Mouse (Mus musculus) limb, embryonic 15.5 days (tissue): Measurements from ENCODE around the gene Alg5. TPM values are rescaled to one million over a fixed set of nuclear protein-coding genes. Genes with fewer than 3 reads are reported as not detected.
"Not testable (repeated sequence)": the region's sequence is repeated elsewhere in the genome, so short reads cannot be mapped to it uniquely, and the experiment has no call there.

Experiments used
- ATAC-seq: fragments of 200-750 bp; cut with Nextera tagmentation; 2 replicates; pipeline ENCODE4 v1.8.0; 2017; ENCODE audit warnings: low read depth, moderate TSS enrichment; ENCODE audit not compliant: insufficient number of reproducible peaks, low FRiP score, low TSS enrichment
- H3K27ac ChIP-seq: fragments of 300-500 bp; sonication (generic); 2 replicates; pipeline ENCODE4 v1.5.1; 2015; ENCODE audit warnings: moderate library complexity, mild to moderate bottlenecking, inconsistent platforms
- H3K27me3 ChIP-seq: fragments of 300-500 bp; sonication (generic); 2 replicates; pipeline ENCODE4 v1.6.1; 2015; ENCODE audit warnings: inconsistent platforms
- H3K36me3 ChIP-seq: fragments of 300-500 bp; sonication (generic); 2 replicates; pipeline ENCODE4 v1.6.1; 2015; ENCODE audit warnings: inconsistent platforms
- H3K4me1 ChIP-seq: fragments of 300-500 bp; sonication (generic); 2 replicates; pipeline ENCODE4 v1.6.1; 2015; ENCODE audit warnings: inconsistent platforms
- H3K4me2 ChIP-seq: fragments of 300-500 bp; sonication (generic); 2 replicates; pipeline ENCODE4 v1.6.1; 2015; ENCODE audit warnings: mild to moderate bottlenecking, inconsistent platforms
- H3K4me3 ChIP-seq: fragments of 300-500 bp; sonication (generic); 2 replicates; pipeline ENCODE4 v1.5.1; 2015; ENCODE audit warnings: mild to moderate bottlenecking, inconsistent platforms
- H3K9ac ChIP-seq: fragments of 300-500 bp; sonication (generic); 2 replicates; pipeline ENCODE4 v1.6.1; 2015; ENCODE audit warnings: inconsistent platforms
- H3K9me3 ChIP-seq: fragments of 300-500 bp; sonication (generic); 2 replicates; pipeline ENCODE4 v1.6.1; 2016; ENCODE audit warnings: inconsistent platforms
- WGBS: fragments of 180-500 bp; shearing (Covaris S2); methylation state at CpG from one replicate; pipeline ENCODE4 v1.1.7; 2015; 5-methylcytosine and 5-hydroxymethylcytosine counted together
- polyA plus RNA-seq: library from polyadenylated mRNA; unstranded; fragments of >200 nt; fragmentation: Nextera tagmentation; extraction: Ambion mirVana; gene quantifications from 2 replicates; pipeline ENCODE4 v1.2.1, GENCODE M21; 2015

Alg5 gene
- polyA plus RNA-seq, 1 experiment from 2014 or later, result 61.9 TPM

DNA sequence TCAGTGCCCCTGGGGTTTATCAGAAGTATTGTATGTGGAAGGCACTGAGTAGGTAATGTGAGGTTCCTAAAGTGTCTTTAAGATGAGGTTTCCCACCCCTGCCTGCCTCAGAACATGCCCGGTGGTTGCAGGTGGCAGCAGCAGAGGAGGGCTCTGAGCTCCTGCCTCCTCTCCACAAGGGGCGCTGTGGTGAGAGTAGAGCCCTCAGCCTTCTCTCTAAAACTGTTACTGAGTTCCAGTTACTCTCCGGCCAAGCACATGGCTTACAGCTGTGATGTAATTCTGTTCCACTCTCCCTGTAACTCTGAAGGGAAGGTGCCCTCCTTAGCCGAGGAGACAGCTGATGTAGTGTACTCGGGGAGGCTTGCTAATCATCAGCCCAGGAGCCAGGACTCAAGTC, 10.5 kb downstream of the Alg5 start:
- Histone ChIP-seq H3K36me3 (peaks cover 98% of the 10 kb centered on the region), H3K27me3 (no peaks in the 10 kb centered on the region), H3K4me2 (no peak overlapping the region), H3K9ac (no peak overlapping the region), H3K27ac (no peak overlapping the region), H3K4me3 (no peak overlapping the region), H3K9me3 (no peaks in the 10 kb centered on the region), H3K4me1 (no peaks in the 10 kb centered on the region)
- no peak for ATAC-seq
- WGBS, result 52% methylated on average over 5 of the region's 5 CpGs

DNA sequence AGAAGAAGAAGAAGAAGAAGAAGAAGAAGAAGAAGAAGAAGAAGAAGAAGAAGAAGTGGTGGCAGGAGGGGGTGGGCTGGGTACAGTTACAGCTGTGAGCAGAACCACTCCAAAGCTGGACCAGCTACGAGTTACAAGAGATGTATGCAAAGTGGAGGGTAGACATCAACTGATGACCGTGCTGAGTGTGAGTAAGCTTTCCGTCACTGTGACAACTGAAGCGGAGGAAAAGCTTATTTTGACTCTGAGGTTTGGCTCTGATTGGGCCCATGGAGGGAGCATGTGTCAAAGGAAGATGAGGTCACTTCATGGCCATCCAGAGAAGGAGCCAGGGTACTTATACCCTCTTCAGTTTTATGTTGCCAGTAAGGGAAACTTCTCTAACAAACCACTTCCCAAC, 18.1 kb downstream of the Alg5 start:
- Histone ChIP-seq H3K4me3 (no peak overlapping the region), H3K27ac (no peak overlapping the region), H3K9ac (no peak overlapping the region), H3K4me2 (no peak overlapping the region), H3K27me3 (0 out of 2 replicates have a peak, but pooled peaks cover 5% of the 10 kb centered on the region), H3K9me3 (no peaks in the 10 kb centered on the region), H3K36me3 (peaks cover 31% of the 10 kb centered on the region), H3K4me1 (peaks cover 20% of the 10 kb centered on the region)
- 76% methylated on average over 4 of the region's 4 CpGs for WGBS
- ATAC-seq, result no peak

DNA sequence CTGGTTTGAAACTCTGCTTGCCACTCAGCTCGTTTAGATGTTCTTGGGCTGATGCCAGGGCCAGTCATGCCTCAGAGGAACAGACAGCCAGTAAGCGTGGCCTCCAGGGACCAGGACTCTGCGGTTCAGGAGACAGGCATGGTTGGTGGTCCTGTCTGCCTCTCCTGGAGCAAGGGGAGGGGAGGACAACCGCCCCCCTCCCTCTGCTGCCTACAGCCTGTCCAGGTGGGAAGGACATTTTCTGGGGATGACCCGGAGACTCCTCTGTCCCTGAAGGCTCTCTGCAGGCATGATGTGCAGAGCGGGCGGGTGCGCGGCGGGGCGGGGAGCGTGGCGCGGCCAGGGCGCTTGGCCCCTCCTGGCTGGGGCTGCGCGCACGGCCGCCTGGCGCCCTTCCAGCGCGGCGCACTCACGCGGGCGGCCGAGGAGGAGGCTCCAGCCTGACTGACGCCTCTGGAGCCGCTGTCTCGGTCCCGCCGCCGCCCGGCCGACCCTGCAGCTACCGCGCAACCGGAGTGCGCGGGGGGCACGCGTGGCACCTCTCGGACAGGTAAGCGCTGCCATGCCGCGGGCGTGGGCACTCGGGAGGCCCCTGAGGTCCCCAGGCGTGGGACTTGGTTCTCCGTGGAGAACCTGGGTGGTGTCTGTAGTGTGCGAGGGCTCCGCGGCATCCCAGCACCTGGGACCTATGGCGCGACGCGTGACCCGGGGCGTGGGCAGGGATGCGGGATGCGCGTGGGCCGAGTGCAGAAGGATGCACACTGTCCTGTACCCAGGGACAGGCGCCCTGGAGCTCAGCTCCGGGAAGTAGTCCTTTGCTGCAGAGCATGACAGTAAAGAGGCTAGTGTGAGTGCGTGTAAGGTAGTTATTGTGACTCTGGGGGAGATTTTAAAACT, 20.1 kb downstream of the Alg5 start, which contains the start of gene Smad9:
Smad9 (plus strand) TSS at position 438 of the 897 bp plus-strand sequence.
- under 1% methylated on average over 59 of the region's 66 CpGs for WGBS
- Histone ChIP-seq H3K9ac (peak within 1 kb of the TSS; percentile 64), H3K9me3 (no peaks in the 10 kb centered on the region), H3K4me1 (peaks cover 20% of the 10 kb centered on the region), H3K27ac (peak within 1 kb of the TSS; percentile 47), H3K36me3 (peaks cover 12% of the 10 kb centered on the region), H3K4me2 (peak within 1 kb of the TSS; percentile 97), H3K27me3 (0 out of 2 replicates have a peak, but pooled peaks cover 5% of the 10 kb centered on the region), H3K4me3 (peak within 1 kb of the TSS; percentile 64)
- peak; percentile 76 for ATAC-seq

DNA sequence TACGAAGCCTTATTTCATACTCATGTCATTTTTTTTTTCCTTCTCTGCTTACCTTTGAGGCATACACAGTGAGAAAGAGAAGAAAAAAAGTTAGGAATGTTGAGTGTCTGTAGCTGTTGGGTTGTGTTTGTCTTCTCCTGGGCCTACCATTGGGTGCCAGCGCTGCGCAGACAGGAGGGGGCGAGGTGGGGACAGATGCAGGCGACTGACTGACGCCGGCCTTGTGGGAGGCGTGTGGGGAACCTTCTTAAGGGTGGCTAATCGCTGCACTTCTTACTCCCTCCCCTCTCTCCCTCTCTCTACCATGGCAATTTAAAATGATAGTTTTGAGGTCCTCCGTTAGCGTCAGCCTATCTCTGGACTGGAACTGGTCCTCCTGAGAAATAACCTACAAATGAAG, 20.7 kb downstream of the Alg5 start:
- H3K9ac ChIP-seq, result no peak overlapping the region
- peaks cover 20% of the 10 kb centered on the region for H3K4me1 ChIP-seq
- H3K36me3 ChIP-seq, result peaks cover 5% of the 10 kb centered on the region
- 2% methylated on average over 11 of the region's 11 CpGs for WGBS
- H3K9me3 ChIP-seq, result no peaks in the 10 kb centered on the region
- no peak for ATAC-seq
- H3K27ac ChIP-seq, result no peak overlapping the region
- H3K4me3 ChIP-seq, result peak overlapping the region; percentile 64
- peak overlapping the region; percentile 97 for H3K4me2 ChIP-seq
- H3K27me3 ChIP-seq, result 0 out of 2 replicates have a peak, but pooled peaks cover 5% of the 10 kb centered on the region

DNA sequence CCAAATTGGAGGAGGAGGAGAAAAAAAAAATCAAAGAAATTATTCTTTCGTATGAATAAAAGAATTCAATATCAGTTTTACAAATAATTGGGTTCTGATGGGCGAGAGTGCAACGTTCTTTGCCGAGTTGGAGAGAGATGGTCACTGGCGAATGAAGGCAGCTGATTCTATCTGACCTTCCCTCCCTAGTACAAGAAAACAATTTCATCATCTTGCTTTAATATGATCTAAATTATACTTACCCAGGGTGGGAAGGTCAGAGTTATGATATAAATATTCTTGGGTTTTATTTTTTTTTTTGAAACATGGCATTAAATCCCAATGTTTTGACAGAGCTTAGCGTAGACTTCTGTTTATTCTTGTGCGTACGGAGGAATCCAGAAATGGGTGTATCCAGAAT, 22.1 kb downstream of the Alg5 start:
- H3K4me1 ChIP-seq, result peaks cover 20% of the 10 kb centered on the region
- H3K27me3 ChIP-seq, result 0 out of 2 replicates have a peak, but pooled peaks cover 5% of the 10 kb centered on the region
- no peak for ATAC-seq
- H3K9me3 ChIP-seq, result no peaks in the 10 kb centered on the region
- no peak overlapping the region for H3K9ac ChIP-seq
- no peak overlapping the region for H3K4me2 ChIP-seq
- 79% methylated on average over 8 of the region's 8 CpGs for WGBS
- H3K4me3 ChIP-seq, result no peak overlapping the region
- no peaks in the 10 kb centered on the region for H3K36me3 ChIP-seq
- no peak overlapping the region for H3K27ac ChIP-seq

DNA sequence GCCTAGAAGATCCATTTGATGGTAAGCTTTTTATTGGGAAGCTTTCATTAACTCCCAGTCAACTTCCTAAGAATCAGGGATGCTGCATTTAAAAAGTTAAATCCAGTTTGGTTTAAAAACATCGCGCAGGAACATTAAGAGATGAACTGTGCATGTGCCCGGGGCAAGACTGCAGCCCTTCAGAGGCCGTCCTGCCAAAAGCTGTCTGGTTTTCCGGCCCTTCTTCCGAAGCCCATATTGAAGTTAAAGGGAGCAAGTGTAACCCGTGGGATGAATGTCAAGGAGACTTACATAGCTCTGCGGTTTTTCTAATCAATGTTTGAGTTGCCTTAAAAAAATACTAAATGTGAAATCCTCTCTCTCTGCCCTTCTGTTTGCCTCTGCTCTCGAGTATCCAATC, 23.9 kb downstream of the Alg5 start:
- no peaks in the 10 kb centered on the region for H3K9me3 ChIP-seq
- no peak overlapping the region for H3K27ac ChIP-seq
- WGBS, result 68% methylated on average over 9 of the region's 9 CpGs
- H3K27me3 ChIP-seq, result 0 out of 2 replicates have a peak, but pooled peaks cover 5% of the 10 kb centered on the region
- peaks cover 23% of the 10 kb centered on the region for H3K4me1 ChIP-seq
- H3K4me3 ChIP-seq, result no peak overlapping the region
- no peak for ATAC-seq
- no peak overlapping the region for H3K4me2 ChIP-seq
- H3K36me3 ChIP-seq, result no peaks in the 10 kb centered on the region
- no peak overlapping the region for H3K9ac ChIP-seq

DNA sequence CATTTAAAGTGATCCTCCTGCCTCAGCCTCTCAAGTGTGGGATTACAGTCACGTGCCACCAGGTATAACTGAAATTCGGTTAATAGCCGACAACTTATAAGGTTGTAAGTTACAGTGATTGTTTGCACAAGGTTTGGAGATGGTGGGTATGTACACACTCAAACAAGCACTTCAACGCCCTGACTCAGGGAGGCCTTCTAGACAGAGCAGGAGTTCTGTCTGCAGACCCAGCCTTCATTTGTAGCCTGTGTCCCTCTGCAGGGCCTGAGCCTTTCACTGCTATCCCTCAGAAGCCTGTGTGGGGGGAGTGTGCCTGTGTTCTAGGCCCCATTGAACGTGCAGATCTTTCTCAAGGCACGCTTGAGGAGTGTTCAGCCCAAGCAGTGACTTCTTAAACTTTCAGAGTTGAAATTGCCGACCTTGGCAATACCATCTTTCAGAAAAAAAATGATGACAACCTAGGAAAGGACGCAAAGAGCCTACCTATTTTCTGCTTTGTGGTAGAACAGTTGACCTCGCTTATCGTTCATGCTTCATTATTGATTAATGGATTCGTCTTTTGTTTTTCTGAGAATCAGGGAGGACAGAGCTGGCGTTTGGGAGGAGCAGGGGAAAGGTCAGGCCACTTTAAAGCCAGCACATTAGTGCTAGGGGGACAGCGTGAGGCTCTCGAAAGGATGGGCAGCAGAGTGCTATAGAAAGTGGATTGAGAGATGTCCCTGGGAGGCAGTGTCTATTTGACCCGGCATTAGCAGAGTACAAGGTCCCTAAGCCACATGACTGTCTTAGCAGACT, 25.2 kb downstream of the Alg5 start:
- no peaks in the 10 kb centered on the region for H3K36me3 ChIP-seq
- H3K9me3 ChIP-seq, result no peaks in the 10 kb centered on the region
- no peak overlapping the region for H3K4me2 ChIP-seq
- H3K27ac ChIP-seq, result no peak overlapping the region
- 74% methylated on average over 15 of the region's 15 CpGs for WGBS
- H3K4me1 ChIP-seq, result peaks cover 15% of the 10 kb centered on the region
- H3K4me3 ChIP-seq, result no peak overlapping the region
- no peak overlapping the region for H3K9ac ChIP-seq
- H3K27me3 ChIP-seq, result 0 out of 2 replicates have a peak, but pooled peaks cover 5% of the 10 kb centered on the region
- ATAC-seq, result no peak

DNA sequence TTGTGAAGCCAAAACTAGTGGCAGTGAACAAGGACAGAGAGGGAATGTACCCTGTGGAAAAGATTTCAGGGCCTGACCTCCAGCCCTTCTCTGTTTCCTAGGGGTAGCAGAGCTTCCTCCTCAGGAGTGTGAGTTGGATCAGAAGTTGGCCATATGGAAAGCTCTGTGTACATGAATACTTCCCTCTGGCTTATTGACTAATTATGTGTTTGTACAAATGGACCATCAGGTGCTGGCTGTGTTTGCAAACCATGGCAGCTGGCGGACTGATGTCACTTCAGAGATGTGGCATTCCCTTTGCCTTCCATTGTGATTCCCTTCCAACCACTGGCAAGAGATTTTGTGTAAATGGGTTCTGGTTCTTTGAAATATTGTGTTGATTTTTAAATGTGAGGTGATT, 25.9 kb downstream of the Alg5 start:
- WGBS, result 94% methylated on average over 1 of the region's 1 CpGs
- no peak overlapping the region for H3K4me2 ChIP-seq
- no peaks in the 10 kb centered on the region for H3K36me3 ChIP-seq
- no peaks in the 10 kb centered on the region for H3K27me3 ChIP-seq
- ATAC-seq, result no peak
- H3K9ac ChIP-seq, result no peak overlapping the region
- 0 out of 2 replicates have a peak, but pooled peaks cover 8% of the 10 kb centered on the region for H3K4me1 ChIP-seq
- no peak overlapping the region for H3K27ac ChIP-seq
- H3K4me3 ChIP-seq, result no peak overlapping the region
- no peaks in the 10 kb centered on the region for H3K9me3 ChIP-seq

DNA sequence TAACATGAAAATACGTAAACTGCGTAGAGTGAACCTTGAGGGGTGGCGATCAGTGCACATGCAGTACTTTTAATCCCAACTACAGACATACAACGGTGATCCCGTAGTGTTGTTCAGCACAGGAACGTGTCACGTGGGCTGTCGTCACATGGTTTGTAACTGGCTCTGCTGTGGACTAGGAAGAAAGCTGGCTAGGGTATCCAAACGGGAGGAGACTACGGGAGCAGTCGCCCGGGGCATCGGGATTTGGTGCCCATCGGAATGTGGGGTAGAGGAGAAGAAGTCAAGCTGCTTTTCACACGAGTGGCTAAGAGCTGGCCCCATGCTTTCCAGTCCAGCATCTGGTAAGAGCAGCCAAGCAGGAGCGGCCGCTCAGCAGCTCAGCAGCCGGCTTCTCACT, 29.1 kb downstream of the Alg5 start:
- H3K36me3 ChIP-seq, result no peaks in the 10 kb centered on the region
- no peaks in the 10 kb centered on the region for H3K27me3 ChIP-seq
- no peak overlapping the region for H3K9ac ChIP-seq
- no peaks in the 10 kb centered on the region for H3K9me3 ChIP-seq
- H3K4me1 ChIP-seq, result 0 out of 2 replicates have a peak, but pooled peaks cover 3% of the 10 kb centered on the region
- peak overlapping the region; percentile 22 for H3K4me2 ChIP-seq
- H3K27ac ChIP-seq, result no peak overlapping the region
- 64% methylated on average over 18 of the region's 18 CpGs for WGBS
- no peak for ATAC-seq
- peak overlapping the region; percentile 24 for H3K4me3 ChIP-seq

DNA sequence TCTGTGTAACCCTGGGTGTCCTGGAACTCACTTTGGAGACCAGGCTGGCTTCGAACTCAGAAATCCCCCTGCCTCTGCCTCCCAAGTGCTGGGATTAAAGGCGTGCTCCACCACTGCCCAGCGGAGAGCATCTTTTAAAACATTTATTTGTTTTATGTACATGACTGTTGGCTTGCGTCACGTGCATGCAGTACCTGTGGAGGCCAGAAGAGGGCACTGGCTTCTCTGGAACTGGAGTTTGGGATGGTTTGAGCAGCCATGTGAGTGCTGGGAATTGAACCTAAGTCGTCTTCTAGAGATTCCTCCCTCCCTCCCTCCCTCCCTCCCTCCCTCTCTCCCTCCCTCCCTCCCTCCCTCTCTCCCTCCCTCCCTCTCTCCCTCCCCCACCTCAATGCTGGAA, 30.2 kb downstream of the Alg5 start:
- not testable (repeated sequence) for ATAC-seq, H3K9ac ChIP-seq, H3K9me3 ChIP-seq, H3K27ac ChIP-seq, H3K36me3 ChIP-seq, H3K4me2 ChIP-seq, H3K4me3 ChIP-seq, H3K27me3 ChIP-seq, H3K4me1 ChIP-seq
- WGBS, result 87% methylated on average over 6 of the region's 6 CpGs

DNA sequence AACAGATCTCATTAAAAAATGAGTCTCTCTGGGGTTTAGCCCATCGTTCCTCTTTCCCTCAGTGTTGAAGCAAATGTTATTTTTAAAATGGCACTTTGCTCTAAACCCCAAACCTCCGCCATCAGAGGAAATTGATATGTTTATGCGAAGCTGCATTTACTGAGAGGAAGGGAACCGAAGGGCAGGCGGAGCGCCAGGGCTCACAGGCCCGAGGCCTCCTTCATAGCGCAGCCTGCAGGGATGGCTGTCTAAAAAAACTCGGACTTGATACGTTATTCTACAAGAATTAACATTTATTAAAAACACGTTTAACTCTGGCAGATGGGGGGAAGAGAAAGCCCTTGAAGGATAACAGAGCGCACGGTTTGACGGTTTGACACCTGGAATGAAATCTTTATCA, 30.7 kb downstream of the Alg5 start:
- 70% methylated on average over 14 of the region's 14 CpGs for WGBS
- no peaks in the 10 kb centered on the region for H3K36me3 ChIP-seq
- H3K9me3 ChIP-seq, result no peaks in the 10 kb centered on the region
- no peaks in the 10 kb centered on the region for H3K27me3 ChIP-seq
- no peak overlapping the region for H3K9ac ChIP-seq
- no peak overlapping the region for H3K4me2 ChIP-seq
- no peak overlapping the region for H3K4me3 ChIP-seq
- H3K4me1 ChIP-seq, result 0 out of 2 replicates have a peak, but pooled peaks cover 3% of the 10 kb centered on the region
- no peak for ATAC-seq
- no peak overlapping the region for H3K27ac ChIP-seq

DNA sequence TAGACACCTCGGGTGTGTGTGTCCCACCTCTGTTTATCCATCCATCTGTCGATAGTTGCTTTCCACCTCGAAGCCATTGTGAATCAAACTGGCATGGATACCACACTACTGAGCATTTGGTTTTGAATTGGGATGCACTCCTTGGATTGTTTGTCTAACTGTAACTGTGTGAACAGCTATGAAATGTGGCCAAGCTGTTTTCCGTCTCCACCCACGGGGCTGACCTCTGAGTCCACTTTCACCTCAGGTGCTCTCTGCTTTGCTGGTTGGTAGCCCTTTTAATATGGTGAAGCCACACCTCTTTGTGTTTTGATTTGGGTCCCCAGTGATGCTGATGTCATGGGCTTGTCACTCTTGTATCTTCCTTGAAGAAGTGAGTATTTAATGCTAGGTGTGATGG, 31.5 kb downstream of the Alg5 start:
- no peak overlapping the region for H3K9ac ChIP-seq
- no peaks in the 10 kb centered on the region for H3K27me3 ChIP-seq
- no peak overlapping the region for H3K4me2 ChIP-seq
- WGBS, result 83% methylated on average over 5 of the region's 5 CpGs
- no peak for ATAC-seq
- H3K4me3 ChIP-seq, result no peak overlapping the region
- H3K27ac ChIP-seq, result no peak overlapping the region
- H3K36me3 ChIP-seq, result no peaks in the 10 kb centered on the region
- H3K9me3 ChIP-seq, result no peaks in the 10 kb centered on the region
- 0 out of 2 replicates have a peak, but pooled peaks cover 3% of the 10 kb centered on the region for H3K4me1 ChIP-seq
